Mouse (Mus musculus) C2C12 (cell line): ENCODE measurements around the gene Lrrc25.

ENCODE experiments used
- CTCF ChIP-seq: IDR thresholded peaks from one replicate; pipeline ENCODE4 v1.5.1; 2011; ENCODE audit not compliant: control insufficient read depth, insufficient read depth, insufficient read length
- MAX ChIP-seq: IDR thresholded peaks from one replicate; pipeline ENCODE4 v1.6.1; 2011; ENCODE audit warnings: mild to moderate bottlenecking, control low read depth
- USF1 ChIP-seq: IDR thresholded peaks from one replicate; pipeline ENCODE4 v1.6.1; 2011; ENCODE audit warnings: low read depth, mild to moderate bottlenecking, control low read depth, moderate library complexity

- TF ChIP-seq CTCF, result no peak
- TF ChIP-seq USF1, result no peak
- no peak for TF ChIP-seq MAX
Observed at GRCm38 (mm10) chr8:70599507-70600290, 16.3 kb upstream of the Lrrc25 start.
